Mouse (Mus musculus): ENCODE data around the gene Rtl8a.
"Not testable (repeated sequence)": the region's sequence is repeated elsewhere in the genome, so short reads cannot be mapped to it uniquely, and the experiment has no call there.

Rtl8a gene

DNA sequence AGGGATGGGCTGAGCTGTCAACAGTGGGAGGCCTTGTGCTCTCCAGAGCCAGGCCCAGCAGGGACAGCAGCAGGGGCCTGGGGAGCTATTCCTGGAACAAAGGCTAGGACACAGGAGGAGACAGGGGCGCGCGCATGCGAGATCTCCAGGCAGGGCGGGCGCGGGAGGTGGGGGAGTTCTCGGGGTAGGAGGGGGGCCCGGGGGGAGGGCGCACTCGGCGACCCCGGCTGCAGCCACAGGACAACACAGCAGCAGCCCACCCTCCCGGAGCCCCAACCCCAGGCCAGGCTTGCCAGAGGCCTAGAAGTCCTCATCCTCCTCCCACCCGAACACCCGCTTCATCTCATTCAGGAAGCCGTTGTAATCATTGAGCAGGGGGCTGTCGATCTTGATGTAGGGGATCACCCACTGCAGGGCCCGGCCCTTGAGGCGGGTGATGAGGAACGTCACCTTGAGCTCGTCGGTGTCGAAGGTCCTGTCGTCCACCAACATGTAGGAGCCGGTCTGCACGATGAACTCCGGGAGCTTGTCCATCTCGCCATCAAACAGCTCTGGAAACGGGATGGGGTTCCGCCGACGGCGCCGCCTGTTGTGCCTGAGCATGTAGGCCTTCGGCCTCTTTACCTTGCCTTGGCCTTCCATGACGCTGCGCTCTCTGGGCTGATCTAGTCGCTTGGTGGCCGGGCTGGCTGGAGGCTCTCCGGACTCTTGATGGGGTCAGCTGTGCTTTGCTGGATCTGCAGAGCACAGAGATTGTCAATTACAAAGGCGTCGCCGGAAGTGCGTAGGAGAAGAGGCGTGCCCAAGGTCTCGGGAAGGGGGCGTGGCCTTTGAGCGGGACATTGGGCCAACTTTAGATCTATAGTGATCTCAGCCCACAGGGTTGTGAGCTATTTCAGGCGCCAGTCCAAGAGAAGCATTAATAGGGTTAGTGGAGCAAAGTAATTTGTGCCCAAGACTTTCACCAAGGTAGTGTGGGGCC, at the start of gene Rtl8a:
Rtl8a (minus strand) TSS at position 703 of the 982 bp plus-strand sequence.
- peak; percentile 89 for DNase-seq

GRCm38 (mm10) chrX:53693141-53693540, 49.7 kb upstream of the Rtl8a start:
- no peak for DNase-seq

DNA sequence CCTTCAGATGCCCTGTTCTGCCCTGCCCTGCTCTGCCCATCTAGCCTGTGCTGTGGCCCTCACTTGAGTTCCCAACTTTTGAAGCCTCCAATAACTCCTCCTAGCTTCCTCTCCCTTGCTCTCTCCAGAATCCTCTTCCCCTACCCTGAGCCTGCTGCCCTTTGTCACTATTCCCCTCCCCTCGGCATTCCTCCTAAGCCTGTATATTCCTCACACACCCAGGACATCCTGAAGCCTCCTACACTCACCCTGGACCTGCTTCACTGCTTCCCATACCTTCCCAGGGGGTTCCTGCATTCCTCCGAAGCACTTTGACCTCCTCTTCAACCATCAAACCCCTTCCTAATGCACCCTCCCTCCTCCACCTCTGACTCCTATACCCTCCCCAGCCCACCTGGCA, 48.6 kb upstream of the Rtl8a start:
- no peak for DNase-seq

DNA sequence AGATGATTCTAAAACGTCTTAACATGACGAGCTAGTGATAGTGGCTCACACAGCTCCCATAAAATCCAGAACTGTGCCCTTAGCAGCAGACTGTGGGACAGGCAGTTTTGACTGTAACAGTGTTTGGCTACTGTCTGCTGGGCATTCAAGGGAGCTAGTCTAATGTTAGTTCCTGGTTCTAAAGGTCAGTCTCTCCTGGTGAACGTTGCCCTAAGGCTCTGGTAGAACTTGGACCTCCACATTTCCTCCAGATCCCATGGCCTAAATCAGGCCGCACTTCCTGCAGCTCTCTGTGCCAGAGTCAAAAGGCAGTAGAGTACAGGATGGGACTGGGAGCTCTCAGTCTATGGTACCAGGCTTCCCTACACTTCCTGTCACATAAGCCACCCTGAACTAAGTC, 41.2 kb upstream of the Rtl8a start:
- peak in 1 of 2 experiments; percentile 3 for DNase-seq

- not testable (repeated sequence) for DNase-seq
These were observed 39.2 kb upstream of the Rtl8a start for GRCm38 (mm10) chrX:53682650-53683049.

DNA sequence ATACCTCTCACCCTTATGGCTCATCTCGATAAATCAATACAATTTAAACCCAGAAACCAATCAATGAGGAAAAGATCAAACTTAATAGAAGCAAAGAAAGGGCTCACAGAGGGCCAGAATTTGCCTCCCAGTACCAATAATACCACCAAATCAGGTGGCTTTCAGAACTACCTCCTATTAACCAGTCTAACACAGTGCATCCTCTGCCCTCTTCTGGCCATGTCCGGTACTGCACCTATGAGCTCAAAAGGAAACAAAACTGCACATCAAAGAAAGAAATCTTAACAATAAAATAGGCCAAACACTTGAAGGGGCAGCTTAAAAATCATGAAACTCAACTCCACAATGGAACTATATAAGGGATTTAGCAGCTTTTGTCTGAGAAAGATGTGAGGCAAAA, 33.5 kb upstream of the Rtl8a start:
- DNase-seq: peak; percentile 60 to 87

DNA sequence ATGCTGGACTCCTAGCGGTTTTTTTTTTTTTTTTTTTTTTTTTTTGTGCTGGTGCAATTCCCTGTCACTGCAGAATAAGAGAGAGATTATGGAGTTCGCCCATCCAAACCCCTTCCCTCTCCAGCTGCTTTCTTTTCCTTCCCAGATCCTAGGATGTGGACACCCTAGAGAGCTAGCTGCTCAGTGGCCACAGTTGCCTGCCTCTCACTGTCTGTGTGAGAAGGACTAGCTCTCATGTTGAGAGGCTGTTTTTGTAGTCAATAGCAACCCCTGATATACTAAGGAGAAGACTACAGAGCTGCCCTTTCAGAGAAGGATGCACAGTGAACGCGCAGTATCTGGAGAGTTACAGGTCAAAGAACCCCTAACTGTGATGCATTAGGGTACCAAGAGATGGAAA, 27.2 kb upstream of the Rtl8a start:
- DNase-seq: not testable (repeated sequence)

GRCm38 (mm10) chrX:53670294-53670693, 26.8 kb upstream of the Rtl8a start, which contains the start of gene Rtl8b:
Gene Rtl8b (minus strand): TSS chrX:53670408.
- peak; percentile 82 to 90 for DNase-seq

GRCm38 (mm10) chrX:53669557-53670270, 26.2 kb upstream of the Rtl8a start:
- DNase-seq: not testable (repeated sequence)

GRCm38 (mm10) chrX:53652917-53653316, 9.4 kb upstream of the Rtl8a start:
- DNase-seq: not testable (repeated sequence)

GRCm38 (mm10) chrX:53645885-53646284, 2.4 kb upstream of the Rtl8a start:
- no peak for DNase-seq

GRCm38 (mm10) chrX:53642604-53642979, 890 bp downstream of the Rtl8a start:
- DNase-seq: not testable (repeated sequence)

DNA sequence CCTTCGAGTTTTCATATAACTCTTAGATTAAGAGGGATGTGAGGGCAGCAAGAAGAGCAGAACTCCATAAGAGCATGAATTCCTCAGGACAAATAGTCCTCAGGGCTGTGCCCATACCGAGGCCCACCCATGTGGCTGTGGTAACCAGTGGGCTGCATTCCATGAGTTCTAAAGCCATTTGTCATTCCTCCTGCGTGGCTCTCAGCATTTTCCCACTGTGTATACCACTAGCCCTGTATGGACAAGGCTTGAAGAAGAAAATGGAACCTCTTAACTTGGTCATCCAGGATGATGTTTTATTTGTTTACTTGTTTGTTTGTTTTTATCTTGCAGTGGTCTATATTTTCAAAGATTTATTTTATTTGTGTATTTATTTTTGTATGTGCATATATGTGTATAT, 5.4 kb downstream of the Rtl8a start:
- not testable (repeated sequence) for DNase-seq

DNA sequence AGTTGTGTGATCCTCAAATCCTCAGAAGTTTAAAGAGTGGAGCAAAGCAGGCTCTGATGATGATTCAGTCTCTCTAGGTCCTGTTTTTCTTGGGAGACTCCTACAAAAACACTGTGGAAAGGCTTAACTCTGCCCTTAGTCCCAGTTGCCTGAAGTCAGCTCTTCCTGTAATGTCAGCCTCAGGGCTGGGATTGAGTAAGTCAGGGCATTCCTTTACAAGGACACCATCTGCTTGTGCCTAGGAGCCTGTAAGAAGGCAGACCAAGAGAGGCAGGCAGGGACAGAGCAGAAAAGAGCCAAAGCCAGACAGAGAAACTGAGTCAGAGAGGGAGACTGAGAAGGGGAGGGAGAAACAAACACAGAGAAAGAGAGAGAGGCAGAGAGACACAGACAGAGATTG, 32.1 kb downstream of the Rtl8a start:
- not testable (repeated sequence) for DNase-seq

GRCm38 (mm10) chrX:53610571-53610970, 32.9 kb downstream of the Rtl8a start:
- peak; percentile 32 to 77 for DNase-seq

DNA sequence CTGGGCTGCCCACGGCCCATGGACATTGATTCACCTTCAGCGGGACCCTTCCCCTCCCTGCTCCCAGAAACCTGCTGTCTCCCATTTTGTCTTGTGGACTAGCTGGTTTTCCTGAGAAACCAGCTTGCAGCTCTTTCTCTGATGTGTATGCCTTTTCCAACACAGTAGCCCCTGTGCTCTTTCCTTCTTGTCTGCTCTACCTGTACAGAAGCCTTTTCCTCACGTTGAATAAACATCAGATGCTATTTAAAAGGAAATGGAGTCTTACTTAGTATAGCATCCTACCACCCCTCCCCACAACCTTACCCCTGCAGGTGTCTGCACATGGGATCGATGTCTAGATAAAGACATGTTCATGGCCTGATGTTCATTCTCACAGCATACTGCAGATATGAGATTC, 34.6 kb downstream of the Rtl8a start, which contains the start of gene Gm14597:
Gm14597 (minus strand) TSS at position 101 of the 400 bp plus-strand sequence.
- DNase-seq: not testable (repeated sequence)

- peak; percentile 1 to 33 for DNase-seq
These were observed 35.2 kb downstream of the Rtl8a start for GRCm38 (mm10) chrX:53608122-53608813.

DNA sequence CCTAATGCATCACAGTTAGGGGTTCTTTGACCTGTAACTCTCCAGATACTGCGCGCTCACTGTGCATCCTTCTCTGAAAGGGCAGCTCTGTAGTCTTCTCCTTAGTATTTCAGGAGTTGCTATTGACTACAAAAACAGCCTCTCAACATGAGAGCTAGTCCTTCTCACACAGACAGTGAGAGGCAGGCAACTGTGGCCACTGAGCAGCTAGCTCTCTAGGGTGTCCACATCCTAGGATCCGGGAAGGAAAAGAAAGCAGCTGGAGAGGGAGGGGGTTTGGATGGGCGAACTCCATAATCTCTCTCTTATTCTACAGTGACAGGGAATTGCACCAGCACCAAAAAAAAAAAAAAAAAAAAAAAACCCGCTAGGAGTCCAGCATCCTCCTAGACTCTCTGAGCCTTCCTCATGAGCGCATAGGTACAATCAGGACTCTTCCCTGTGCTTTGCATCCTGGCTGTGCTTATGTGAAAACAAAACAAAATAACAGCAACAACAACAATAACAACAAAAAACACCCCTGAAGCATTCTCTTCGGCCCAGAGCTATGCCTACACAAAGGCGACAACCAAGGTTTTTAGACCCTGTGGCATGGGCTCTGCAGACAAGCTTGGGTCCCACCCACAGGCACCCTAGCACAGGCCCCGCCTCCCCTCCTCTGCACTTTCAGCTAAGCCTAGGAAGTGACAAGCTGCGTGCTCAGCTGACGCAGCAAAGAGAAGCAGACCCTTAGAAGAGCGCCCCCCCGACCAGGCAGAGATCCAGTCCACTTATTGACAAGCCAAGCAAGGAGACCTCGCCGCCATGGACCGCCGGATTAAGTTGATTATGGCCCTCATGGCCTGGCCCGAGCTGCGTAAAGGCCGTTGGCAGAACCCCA, 36.0 kb downstream of the Rtl8a start, which contains the start of gene Rtl8c:
Rtl8c (plus strand) TSS at position 791 of the 880 bp plus-strand sequence.
- DNase-seq: peak; percentile 67 to 74

GRCm38 (mm10) chrX:53606176-53606575, 37.3 kb downstream of the Rtl8a start:
- DNase-seq: not testable (repeated sequence)

- peak in 1 of 2 experiments; percentile 77 for DNase-seq
These were observed 43.5 kb downstream of the Rtl8a start for GRCm38 (mm10) chrX:53599993-53600392.
